Mouse (Mus musculus) adrenal gland (tissue): Measurements from ENCODE around the gene Wfdc3.
"Not testable (repeated sequence)": the region's sequence is repeated elsewhere in the genome, so short reads cannot be mapped to it uniquely, and the experiment has no call there.

Experiments
- intact Hi-C: fragments of 180-260 bp; cut with DNase I; formaldehyde crosslinking; loops from one replicate; pipeline ENCODE4 v1.15.1; 2025

Gene Wfdc3

DNA sequence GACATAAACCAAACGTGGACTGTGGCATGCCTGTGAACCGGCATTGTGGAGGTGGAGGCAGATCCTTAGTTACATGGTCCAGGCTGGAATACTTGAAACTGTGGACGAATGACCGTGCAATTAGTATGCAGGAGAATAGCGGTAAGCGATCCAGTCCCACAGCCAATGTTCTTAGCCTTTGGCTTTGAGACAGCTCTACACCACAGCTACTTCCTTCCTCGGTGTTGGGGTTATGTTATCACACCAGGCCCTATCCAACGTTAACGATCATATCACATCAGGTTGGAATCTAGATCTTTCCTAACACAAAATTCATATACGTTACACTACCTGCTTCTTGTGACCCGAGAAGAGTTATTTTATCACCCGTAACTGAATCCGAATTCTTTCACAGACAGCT is 744 bp downstream of the Wfdc3 start:
- intact Hi-C loops: loop anchor here (5.0 kb wide), 1 partner anchor 42 kb away; the partner anchor contains the start of gene Snx21

DNA sequence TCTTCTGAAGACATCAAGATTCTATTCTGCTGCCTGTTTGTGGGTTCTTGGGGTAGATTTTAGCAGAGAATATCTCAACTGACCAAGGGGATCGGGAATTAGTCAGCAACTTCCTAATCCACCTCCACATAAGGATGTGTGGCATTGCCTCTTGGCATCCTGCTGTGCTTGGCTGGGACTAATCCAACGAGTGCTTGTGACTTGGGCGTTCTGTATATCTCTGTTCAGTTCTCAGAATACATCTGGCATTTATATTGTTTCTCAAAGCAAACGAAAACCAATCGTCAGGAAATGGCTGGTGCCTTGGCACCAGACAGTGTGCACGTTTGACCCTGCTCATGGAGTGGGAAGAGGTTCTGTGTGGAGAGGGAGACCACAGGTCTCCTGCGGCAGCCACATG is 5.9 kb downstream of the Wfdc3 start:
- intact Hi-C loops: no loop called here

DNA sequence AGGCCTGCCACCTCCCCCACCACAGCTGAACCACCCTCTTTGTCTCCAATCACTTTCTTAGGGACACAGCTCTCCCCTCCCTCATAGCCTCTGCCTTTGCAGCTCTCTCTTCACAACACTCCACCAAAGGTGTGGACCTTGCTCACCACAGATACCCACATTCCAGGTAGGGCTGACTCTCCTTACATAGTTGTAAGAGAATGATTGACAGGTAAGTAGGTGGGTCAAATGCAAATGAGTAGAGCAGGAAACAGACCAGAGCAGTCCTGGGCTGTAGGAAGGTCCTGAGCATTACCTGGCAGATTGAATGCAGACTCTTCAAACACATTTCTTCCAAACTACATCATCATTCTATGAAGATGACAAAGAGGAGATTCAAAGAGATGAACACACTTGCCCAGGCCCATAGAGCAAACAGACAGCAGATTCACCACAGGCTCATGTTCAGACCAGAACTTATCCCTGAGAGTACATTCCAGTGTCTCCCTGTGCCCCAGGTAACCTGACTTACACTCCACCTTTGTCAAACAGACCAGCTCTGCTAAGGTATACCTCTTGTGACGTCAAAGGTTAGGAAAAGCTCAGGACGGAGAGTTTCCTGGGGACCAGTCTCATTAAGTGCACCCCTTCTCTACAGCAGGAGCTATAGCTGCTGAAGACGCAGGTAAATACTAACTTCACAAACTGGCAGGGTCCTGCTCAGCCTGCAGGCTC is 8.2 kb downstream of the Wfdc3 start:
- intact Hi-C loops: no loop called here

DNA sequence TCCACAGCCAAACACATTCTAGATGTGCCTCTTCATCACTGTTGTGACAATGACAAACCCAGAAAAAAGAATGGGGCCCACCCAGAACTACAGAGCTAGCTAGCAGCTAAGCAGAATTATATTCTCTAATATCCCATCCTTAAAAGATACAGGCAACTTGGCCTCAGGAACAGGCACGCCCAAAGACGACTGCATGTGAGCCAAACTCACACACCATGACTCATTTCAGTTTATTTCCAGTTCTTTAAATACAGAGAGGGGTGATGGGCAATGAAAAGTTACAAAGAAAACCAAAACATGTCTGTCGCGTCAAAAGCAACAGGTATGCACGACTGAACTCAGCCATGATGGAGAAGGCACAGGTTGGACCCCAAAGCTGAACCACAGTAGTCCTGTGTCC is 10.3 kb downstream of the Wfdc3 start:
- intact Hi-C loops: no loop called here

DNA sequence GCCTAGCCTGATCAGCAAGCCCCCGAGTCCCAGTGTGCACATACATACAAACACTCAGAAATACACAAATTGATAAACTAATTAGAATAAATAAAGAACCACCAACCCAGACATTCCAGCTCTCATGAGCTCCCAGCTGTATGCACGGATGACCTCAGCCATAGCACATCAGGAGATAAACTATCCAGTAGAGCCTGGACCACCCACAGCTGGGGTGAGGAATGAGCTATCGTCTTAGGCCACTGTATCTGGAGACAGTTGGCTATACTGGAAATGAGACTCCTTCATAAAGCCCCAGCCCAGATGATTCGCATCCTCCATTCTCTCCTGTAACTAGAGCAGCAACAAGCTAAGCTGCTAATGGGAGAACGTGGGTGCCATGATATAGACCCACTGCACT is 10.9 kb downstream of the Wfdc3 start:
- intact Hi-C loops: no loop called here

DNA sequence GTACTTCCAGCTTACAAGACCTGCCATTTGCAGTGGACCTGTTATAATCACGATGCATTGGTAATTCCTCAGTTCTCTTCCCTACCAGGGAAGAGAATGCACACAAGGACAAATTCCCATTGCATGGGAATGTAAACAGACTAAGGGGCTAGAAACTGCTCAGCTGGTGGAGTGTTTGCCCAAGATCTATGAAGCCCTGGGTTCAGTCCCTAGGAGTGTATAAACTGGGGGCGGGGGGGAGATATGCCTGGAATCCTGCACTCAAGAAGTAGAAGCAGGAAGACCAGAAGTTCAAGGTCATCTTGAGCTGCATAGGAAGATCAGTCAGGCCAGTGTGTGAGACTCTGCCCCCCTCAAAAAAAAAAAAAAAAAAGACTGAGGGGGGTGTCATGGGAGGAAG is 12.5 kb downstream of the Wfdc3 start:
- intact Hi-C loops: no loop called here

- intact Hi-C loops: no loop called here
Observed at GRCm38 (mm10) chr2:164731719-164732118, 14.0 kb downstream of the Wfdc3 start.

DNA sequence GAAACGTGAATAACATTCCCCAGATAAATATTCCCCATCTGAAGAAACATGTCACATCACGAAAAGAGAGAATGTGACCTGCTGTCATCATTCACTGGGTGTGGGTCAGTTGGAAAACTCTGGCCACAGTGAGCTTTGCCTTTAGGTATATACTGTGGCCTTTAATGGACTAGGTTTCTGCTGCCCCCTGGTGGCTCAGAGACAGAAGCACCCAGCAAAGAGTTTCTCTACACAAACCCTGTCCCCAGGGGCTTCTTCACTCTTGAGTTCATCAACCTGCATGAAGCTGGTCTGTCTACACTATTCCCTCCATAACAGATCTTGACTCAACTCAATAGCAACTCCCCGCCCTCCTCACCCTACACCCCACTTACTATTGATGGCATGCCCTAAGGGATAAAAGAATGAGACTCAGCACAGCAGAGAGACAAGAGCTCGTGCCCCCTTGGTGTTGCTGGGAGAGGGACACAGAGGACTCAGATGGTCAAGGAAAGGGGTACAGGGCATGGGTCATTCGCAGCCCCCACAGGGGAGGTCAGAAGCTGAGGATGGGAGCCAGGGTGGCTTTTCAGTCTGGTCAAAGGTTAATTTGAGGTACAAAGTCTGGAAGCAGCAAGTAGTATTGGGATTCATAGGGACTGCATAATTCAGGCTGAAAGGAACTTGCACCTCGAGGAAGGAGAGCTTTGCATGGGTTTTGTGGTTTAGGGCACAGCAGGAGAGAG is 19.7 kb downstream of the Wfdc3 start:
- intact Hi-C loops: loop anchor here (1.0 to 5.0 kb wide), 2 partner anchors 49 to 134 kb away; no protein-coding TSS in a partner anchor

DNA sequence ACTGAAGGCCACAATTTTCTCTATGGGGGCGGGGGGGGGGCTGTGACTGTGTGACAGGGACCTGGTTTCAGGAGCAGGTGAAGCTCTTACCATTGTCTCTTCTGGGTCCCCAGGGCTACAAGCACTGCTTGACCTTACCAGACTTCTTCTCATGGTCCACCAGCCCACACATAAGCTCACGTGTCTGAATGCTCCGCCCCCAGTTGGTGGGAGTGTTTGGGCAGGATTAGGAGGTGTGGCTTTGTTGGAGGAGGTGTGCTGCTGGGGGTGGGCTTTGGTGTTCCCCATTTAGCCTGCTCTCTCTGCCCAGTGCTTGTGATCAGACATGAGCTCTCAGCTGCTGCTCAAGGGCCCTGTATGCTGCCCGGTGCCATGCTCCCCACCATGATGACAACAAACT is 22.5 kb downstream of the Wfdc3 start:
- intact Hi-C loops: no loop called here

DNA sequence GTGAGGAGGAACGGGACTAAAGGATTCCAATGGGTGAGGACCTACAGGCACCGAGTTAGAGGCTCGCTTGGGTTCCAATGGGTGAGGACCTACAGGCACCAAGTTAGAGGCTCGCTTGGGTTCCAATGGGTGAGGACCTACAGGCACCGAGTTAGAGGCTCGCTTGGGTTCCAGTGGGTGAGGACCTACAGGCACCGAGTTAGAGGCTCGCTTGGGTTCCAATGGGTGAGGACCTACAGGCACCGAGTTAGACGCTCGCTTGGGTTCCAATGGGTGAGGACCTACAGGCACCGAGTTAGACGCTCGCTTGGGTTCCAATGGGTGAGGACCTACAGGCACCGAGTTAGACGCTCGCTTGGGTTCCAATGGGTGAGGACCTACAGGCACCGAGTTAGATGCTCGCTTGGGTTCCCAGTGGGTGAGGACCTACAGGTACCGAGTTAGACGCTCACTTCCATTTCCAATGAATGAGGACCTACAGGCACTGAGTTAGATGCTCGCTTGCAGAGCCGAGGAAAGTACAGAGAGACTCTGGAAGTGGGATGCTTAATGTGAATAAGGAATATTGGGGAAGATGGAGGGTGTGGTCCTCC is 29.4 kb downstream of the Wfdc3 start:
- intact Hi-C loops: not testable (repeated sequence)

DNA sequence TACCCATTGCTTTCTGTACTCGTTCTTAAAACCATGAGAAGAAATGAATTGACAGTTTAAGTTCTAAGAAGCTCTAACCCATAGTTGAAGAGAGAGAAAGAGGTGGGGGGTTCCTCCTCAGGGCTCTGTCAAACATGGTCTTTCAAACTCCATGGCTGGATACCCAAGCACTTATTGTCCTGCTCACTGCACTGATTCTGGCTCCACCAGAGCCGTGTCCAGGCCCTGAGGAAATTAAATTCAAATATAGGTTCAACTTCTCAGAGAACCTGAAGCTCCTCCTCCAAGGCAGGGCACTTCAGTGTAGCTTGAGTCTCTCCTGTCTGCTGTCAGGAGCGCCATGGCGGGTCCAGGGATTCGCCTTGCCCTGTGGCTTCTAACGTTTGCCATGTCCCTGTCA is 30.7 kb downstream of the Wfdc3 start, which contains the start of gene Spint5:
TSS of gene Spint5 (plus strand) at position 301 of the 400 bp plus-strand sequence.
- intact Hi-C loops: no loop called here

DNA sequence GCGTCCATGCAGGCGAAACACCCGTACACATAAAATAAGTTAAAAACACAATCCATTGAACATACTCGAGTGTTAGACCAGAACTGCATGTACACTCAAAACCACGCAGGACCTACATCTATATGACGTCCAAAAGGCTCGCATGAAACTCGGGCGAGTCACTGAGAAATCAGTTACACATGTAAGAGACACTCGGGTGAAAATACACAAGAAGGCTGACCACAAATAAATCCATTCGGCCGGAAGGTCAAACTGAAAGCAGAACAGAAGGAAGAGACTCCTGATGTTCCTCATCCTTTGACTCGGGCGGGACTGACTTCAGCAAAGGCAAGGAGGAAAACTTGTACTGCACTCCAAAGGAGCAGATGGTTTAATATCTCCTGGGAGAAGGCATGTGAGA is 39.7 kb downstream of the Wfdc3 start:
- intact Hi-C loops: no loop called here

GRCm38 (mm10) chr2:164705328-164705727 is 40.4 kb downstream of the Wfdc3 start:
- intact Hi-C loops: no loop called here

DNA sequence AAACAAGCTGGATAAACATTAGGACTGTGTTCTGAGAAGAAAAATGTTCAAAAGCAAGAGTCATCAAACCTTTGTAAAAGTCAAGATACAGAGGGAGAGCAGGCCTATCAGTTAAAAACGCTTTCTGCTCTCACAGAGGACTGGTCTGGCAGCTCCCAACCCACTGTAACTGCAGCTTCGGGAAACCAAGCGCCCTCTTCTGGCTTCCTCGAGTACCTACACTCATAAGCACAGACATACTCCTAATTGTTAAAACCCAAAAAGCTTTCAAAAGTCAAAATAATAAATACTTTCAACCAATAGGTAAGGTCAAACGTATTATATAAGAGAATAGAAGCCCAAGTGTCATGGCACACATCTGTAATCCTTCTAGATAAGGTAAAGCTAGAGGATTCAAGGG is 41.5 kb downstream of the Wfdc3 start:
- intact Hi-C loops: no loop called here

- intact Hi-C loops: no loop called here
Observed at GRCm38 (mm10) chr2:164701761-164702160, 44.0 kb downstream of the Wfdc3 start.

GRCm38 (mm10) chr2:164700959-164701358 is 44.8 kb downstream of the Wfdc3 start:
- intact Hi-C loops: no loop called here

DNA sequence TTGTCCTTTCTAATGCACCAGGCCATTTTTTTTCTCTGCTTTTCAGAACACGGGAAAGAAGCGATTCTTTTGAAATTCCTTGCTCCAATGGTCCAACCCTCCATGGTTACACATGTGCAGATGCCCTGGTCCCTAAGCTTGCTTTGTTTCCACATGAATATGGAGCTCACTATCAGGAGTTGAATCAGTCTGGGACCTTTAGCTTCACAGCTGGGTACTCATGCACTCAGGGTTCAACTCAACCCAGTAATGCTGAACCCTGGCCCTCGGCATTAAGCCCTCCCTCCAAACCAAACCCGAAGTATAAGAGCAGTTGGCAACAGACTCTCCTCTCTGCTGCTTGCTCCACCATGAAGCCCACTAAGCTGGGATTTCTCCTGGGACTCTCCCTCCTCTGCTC is 47.5 kb downstream of the Wfdc3 start, which contains the start of gene Spint4:
TSS of gene Spint4 (plus strand) at position 301 of the 400 bp plus-strand sequence.
- intact Hi-C loops: no loop called here

DNA sequence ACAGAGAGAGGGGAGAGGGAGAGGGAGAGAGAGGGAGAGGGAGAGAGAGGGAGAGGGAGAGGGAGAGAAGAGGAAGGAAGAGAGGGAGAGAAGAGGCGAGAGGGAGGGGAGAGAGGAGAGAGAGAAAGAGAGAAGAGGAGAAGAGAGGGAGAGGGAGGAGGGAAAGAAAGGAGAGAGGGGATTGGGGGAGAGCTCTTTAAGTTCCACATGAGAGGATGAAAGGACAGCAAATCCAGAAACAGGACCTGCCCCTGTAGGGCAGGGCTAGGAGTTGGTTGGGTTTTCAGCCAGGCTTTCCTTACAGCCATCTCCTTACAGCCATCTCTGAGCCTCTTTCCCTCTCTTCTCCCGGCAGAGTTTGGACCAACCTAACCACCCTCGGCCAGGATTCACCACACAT is 60.9 kb downstream of the Wfdc3 start, which contains the start of gene Wfdc13:
TSS of gene Wfdc13 (plus strand) at position 301 of the 400 bp plus-strand sequence.
- intact Hi-C loops: no loop called here
